Mouse (Mus musculus): ENCODE data around the gene Tnnt2.

DNA sequence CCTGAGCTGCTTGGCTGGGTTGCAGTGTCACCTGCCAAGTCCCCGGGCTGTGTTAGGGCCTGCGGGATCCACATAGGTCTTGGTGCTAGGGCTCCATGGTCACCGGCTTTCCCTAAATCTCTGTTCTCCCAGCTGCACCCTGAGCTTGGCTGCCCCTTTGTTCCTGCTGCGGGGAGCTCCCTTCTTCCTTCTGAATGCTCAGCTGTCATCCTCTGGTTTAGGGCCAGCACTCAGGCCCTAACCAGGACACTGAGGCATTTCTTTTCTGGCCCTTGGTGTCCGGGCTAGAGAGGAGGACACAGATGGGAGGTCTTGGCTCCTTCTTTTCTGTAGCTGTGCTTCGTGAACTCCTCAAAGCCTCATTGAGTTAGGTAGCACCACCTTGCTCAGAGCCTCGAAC, 14.4 kb upstream of the Tnnt2 start:
- TF ChIP-seq CTCF (IDR thresholded peaks at IDR 0.05; ENCODE audit: low read depth, low read length) (no peak), POLR2A (IDR thresholded peaks at IDR 0.05; ENCODE audit: borderline replicate concordance, low read depth, low read length) (no peak)
